Mouse (Mus musculus) liver, embryonic 14.5 days (tissue): Measurements from ENCODE around the gene Ube2s.

Experiments
- CTCF ChIP-seq: IDR thresholded peaks from 2 replicates; pipeline ENCODE4 v1.5.1; 2016; ENCODE audit warnings: antibody characterized with exemption, low read depth, control low read depth
- EP300 ChIP-seq: IDR thresholded peaks from 2 replicates; pipeline ENCODE4 v1.6.1; 2016; ENCODE audit warnings: antibody characterized with exemption, low read depth

DNA sequence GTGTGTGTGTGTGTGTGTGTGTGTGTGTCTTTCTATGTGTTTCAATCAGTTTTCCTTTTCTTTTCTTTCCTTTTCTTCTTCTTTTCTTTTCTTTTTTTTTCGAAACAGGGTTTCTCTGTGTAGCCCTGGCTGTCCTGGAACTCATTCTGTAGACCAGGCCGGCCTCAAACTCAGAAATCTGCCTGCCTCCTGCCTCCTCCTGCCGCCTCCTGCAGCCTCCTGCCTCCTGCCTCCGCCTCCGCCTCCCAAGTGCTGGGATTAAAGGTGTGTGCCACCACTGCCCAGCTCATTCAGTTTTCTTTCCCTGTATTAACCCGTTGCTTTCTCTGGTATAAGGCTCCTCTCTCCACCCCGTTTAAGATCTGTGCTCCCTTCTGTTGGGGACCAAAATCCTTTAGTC lies 44.9 kb upstream of the Ube2s start:
- no peak for TF ChIP-seq CTCF
- no peak for TF ChIP-seq EP300
